13 mouse cellular contexts compared by ENCODE assay signal in the genomic region with DNA sequence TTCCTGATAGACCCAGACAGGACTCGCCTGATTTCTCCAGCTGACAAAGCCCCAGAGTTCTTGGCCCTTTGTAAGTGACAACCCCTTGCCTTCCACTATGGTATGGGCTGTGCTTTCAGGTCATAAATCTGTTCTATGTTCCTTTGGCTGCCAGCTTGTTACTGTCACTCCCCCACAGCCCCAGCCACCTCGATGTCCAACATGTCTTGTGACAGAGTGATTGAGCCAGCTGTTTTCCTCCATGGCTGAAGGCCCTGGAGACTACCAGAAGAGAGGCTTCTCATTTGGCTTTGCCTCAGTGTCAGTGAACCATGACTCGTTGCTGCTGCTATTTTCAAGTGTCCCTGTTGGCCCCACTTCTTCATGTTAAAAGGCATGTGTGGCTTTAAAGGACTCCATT.
DNase-seq lines count a peak whose midpoint lies in the region; ATAC-seq lines count a peak whose summit lies in the region.
"Had no signal": no experiment of that assay in that cellular context is flagged by ENCODE, and none has a peak within 500 bp of the region (broad histone marks: within the 10 kb centered on the region; RNA-seq: fewer than 3 reads in every experiment).

No protein-coding gene starts in this region.

- peak overlapping the region; percentile 37; the same call in 1 of the 2 replicates for H3K27ac ChIP-seq in kidney, embryonic 14.5 days (ENCODE audit: low read depth, low read length)
- no peak overlapping the region for H3K27ac ChIP-seq in embryonic facial prominence, embryonic 14.5 days (replicated peaks; ENCODE audit: low read depth, low read length)
- 0 out of 2 replicates have a peak overlapping the region, but pooled peaks have one; percentile 17 for H3K27ac ChIP-seq in limb, embryonic 12.5 days
- no peak overlapping the region for H3K27ac ChIP-seq in forebrain, embryonic 10.5 days
- H3K27ac ChIP-seq: hindbrain, embryonic 15.5 days; layer of hippocampus, adult 2 months; liver, embryonic 14.5 days; midbrain, embryonic 12.5 days had no signal

- no peak for DNase-seq in kidney, postnatal 25 days
- peak; percentile 23 for DNase-seq in embryonic facial prominence, embryonic 14.5 days (ENCODE audit: low spot score)
- DNase-seq in lung, postnatal 4 days: peak; percentile 56 to 84
- DNase-seq in natural killer cell, adult 2 months (ENCODE audit: low spot score in 2 of 2): no peak
- DNase-seq in forebrain, embryonic 10.5 days (ENCODE audit: extremely low spot score, low spot score): no peak
- DNase-seq: cerebellum, adult 11 months; spleen, adult 18-20 months had no signal

- peak; percentile 87 for ATAC-seq in kidney, embryonic 14.5 days (ENCODE audit: low FRiP score, low TSS enrichment)
- no peak for ATAC-seq in embryonic facial prominence, embryonic 14.5 days (ENCODE audit: low read depth)
- no peak for ATAC-seq in limb, embryonic 12.5 days (ENCODE audit: insufficient number of reproducible peaks, insufficient read depth, low FRiP score, low TSS enrichment, low read depth)

- H3K9ac ChIP-seq in kidney, embryonic 14.5 days (ENCODE audit: low read depth, low read length): no peak overlapping the region
- H3K9ac ChIP-seq in embryonic facial prominence, embryonic 14.5 days (ENCODE audit: low read depth, low read length): no peak overlapping the region
- no peak overlapping the region for H3K9ac ChIP-seq in limb, embryonic 12.5 days (replicated peaks)
- H3K9ac ChIP-seq: hindbrain, embryonic 15.5 days; liver, embryonic 14.5 days; midbrain, embryonic 12.5 days had no signal

- H3K4me3 ChIP-seq in kidney, embryonic 14.5 days (ENCODE audit: low read length): no peak overlapping the region
- H3K4me3 ChIP-seq in embryonic facial prominence, embryonic 14.5 days (ENCODE audit: low read depth, low read length): no peak overlapping the region
- H3K4me3 ChIP-seq in limb, embryonic 12.5 days (replicated peaks): no peak overlapping the region
- no peak overlapping the region for H3K4me3 ChIP-seq in forebrain, embryonic 10.5 days
- H3K4me3 ChIP-seq: hindbrain, embryonic 15.5 days; layer of hippocampus, adult 2 months; midbrain, embryonic 12.5 days had no signal

- H3K9me3 ChIP-seq in kidney, embryonic 14.5 days (ENCODE audit: control insufficient read depth, low read length): no peaks in the 10 kb centered on the region
- H3K9me3 ChIP-seq in embryonic facial prominence, embryonic 14.5 days (ENCODE audit: control insufficient read depth, low read length): no peaks in the 10 kb centered on the region
- H3K9me3 ChIP-seq in limb, embryonic 12.5 days: no peaks in the 10 kb centered on the region
- H3K9me3 ChIP-seq in forebrain, embryonic 10.5 days: no peaks in the 10 kb centered on the region
- H3K9me3 ChIP-seq: hindbrain, embryonic 15.5 days; midbrain, embryonic 12.5 days had no signal

- H3K36me3 ChIP-seq in kidney, embryonic 14.5 days (ENCODE audit: control insufficient read depth, insufficient read depth, low read length): no peaks in the 10 kb centered on the region
- no peaks in the 10 kb centered on the region for H3K36me3 ChIP-seq in embryonic facial prominence, embryonic 14.5 days (ENCODE audit: control insufficient read depth, insufficient read depth, low read length)
- no peaks in the 10 kb centered on the region for H3K36me3 ChIP-seq in limb, embryonic 12.5 days
- H3K36me3 ChIP-seq in forebrain, embryonic 10.5 days (replicated peaks): no peaks in the 10 kb centered on the region
- H3K36me3 ChIP-seq: hindbrain, embryonic 15.5 days; midbrain, embryonic 12.5 days had no signal

- no peak overlapping the region for H3K4me2 ChIP-seq in kidney, embryonic 14.5 days (replicated peaks; ENCODE audit: low read depth, low read length)
- no peak overlapping the region for H3K4me2 ChIP-seq in embryonic facial prominence, embryonic 14.5 days (ENCODE audit: low read depth, low read length)
- no peak overlapping the region for H3K4me2 ChIP-seq in limb, embryonic 12.5 days
- H3K4me2 ChIP-seq: hindbrain, embryonic 15.5 days; midbrain, embryonic 12.5 days had no signal

- 21% methylated on average over 3 of the region's 3 CpGs for whole genome bisulfite sequencing in kidney, embryonic 14.5 days
- 70% methylated on average over 3 of the region's 3 CpGs for WGBS in embryonic facial prominence, embryonic 14.5 days
- WGBS in limb, embryonic 12.5 days: 49% methylated on average over 3 of the region's 3 CpGs
- 76% methylated on average over 3 of the region's 3 CpGs for WGBS in forebrain, embryonic 10.5 days

- H3K4me1 ChIP-seq in kidney, embryonic 14.5 days (ENCODE audit: control insufficient read depth, insufficient read depth, low read length): peaks cover 17% of the 10 kb centered on the region; the same call in 1 of the 2 replicates
- peaks cover 9% of the 10 kb centered on the region; the same call in 1 of the 2 replicates for H3K4me1 ChIP-seq in embryonic facial prominence, embryonic 14.5 days (ENCODE audit: control insufficient read depth, insufficient read depth, low read length)
- H3K4me1 ChIP-seq in limb, embryonic 12.5 days (replicated peaks): peaks cover 34% of the 10 kb centered on the region
- H3K4me1 ChIP-seq in forebrain, embryonic 10.5 days: peaks cover 30% of the 10 kb centered on the region

- H3K27me3 ChIP-seq in kidney, embryonic 14.5 days (ENCODE audit: control insufficient read depth, insufficient read depth, low read length): no peaks in the 10 kb centered on the region
- no peaks in the 10 kb centered on the region for H3K27me3 ChIP-seq in embryonic facial prominence, embryonic 14.5 days (replicated peaks; ENCODE audit: control insufficient read depth, insufficient read depth, low read length)
- H3K27me3 ChIP-seq in limb, embryonic 12.5 days: no peaks in the 10 kb centered on the region
- no peaks in the 10 kb centered on the region for H3K27me3 ChIP-seq in forebrain, embryonic 10.5 days (ENCODE audit: poor library complexity, severe bottlenecking)
- H3K27me3 ChIP-seq: hindbrain, embryonic 15.5 days; midbrain, embryonic 12.5 days had no signal

Comparison
In these comparisons a context has a peak if more than half of its experiments do, and no peak if none do; other contexts are left out.
1. H3K27ac ChIP-seq: peak in kidney, embryonic 14.5 days (single experiment) and limb, embryonic 12.5 days (single experiment); none in embryonic facial prominence, embryonic 14.5 days (single experiment) and forebrain, embryonic 10.5 days (single experiment).
2. DNase-seq: peak in embryonic facial prominence, embryonic 14.5 days (single experiment) and lung, postnatal 4 days (2 of 2); none in kidney, postnatal 25 days (0 of 2), natural killer cell, adult 2 months (0 of 2) and forebrain, embryonic 10.5 days (single experiment).